Mouse (Mus musculus) embryonic facial prominence, embryonic 10.5 days (tissue): ENCODE measurements around the gene Fchsd2. TPM values are rescaled to one million over a fixed set of nuclear protein-coding genes. Genes with fewer than 3 reads are reported as not detected.

Source experiments
- DNase-seq: peaks from one replicate; pipeline ENCODE4 v3.0.0-alpha.2; 2017; ENCODE audit warnings: low spot score
- H3K27ac ChIP-seq: fragments of 300-500 bp; sonication (generic); replicated peaks from 2 replicates; pipeline ENCODE4 v1.5.1; 2016; ENCODE audit warnings: mild to moderate bottlenecking
- H3K27me3 ChIP-seq: fragments of 300-500 bp; sonication (generic); replicated peaks from 2 replicates; pipeline ENCODE4 v1.6.1; 2016; ENCODE audit warnings: low read depth, mild to moderate bottlenecking; ENCODE audit not compliant: poor library complexity, severe bottlenecking
- H3K36me3 ChIP-seq: fragments of 300-500 bp; sonication (generic); replicated peaks from 2 replicates; pipeline ENCODE4 v1.6.1; 2016; ENCODE audit warnings: mild to moderate bottlenecking, moderate library complexity
- H3K4me1 ChIP-seq: fragments of 300-500 bp; sonication (generic); 2 replicates; pipeline ENCODE4 v1.6.1; 2016
- H3K4me3 ChIP-seq: fragments of 300-500 bp; sonication (generic); 2 replicates; pipeline ENCODE4 v1.5.1; 2016; ENCODE audit warnings: mild to moderate bottlenecking, moderate library complexity
- H3K9me3 ChIP-seq: fragments of 300-500 bp; sonication (generic); 2 replicates; pipeline ENCODE4 v1.6.1; 2016; ENCODE audit warnings: mild to moderate bottlenecking
- WGBS: fragments of 180-500 bp; shearing (Covaris S2); methylation state at CpG from one replicate; pipeline ENCODE4 v1.1.7; 2016; 5-methylcytosine and 5-hydroxymethylcytosine counted together
- polyA plus RNA-seq: library from polyadenylated mRNA; unstranded; fragments of >200 nt; fragmentation: Nextera tagmentation; extraction: Ambion mirVana; gene quantifications from 2 replicates; pipeline ENCODE4 v1.2.1, GENCODE M21; 2016

Fchsd2 gene
- polyA plus RNA-seq, 1 experiment from 2014 or later: 20.9 TPM

GRCm38 (mm10) chr7:101084816-101085456, 7.7 kb upstream of the Fchsd2 start:
- Histone ChIP-seq H3K27me3 (no peaks in the 10 kb centered on the region), H3K4me3 (no peak overlapping the region), H3K4me1 (no peaks in the 10 kb centered on the region), H3K27ac (no peak overlapping the region), H3K9me3 (no peaks in the 10 kb centered on the region), H3K36me3 (no peaks in the 10 kb centered on the region)
- WGBS: 90% methylated on average over 4 of the region's 4 CpGs
- no peak for DNase-seq

DNA sequence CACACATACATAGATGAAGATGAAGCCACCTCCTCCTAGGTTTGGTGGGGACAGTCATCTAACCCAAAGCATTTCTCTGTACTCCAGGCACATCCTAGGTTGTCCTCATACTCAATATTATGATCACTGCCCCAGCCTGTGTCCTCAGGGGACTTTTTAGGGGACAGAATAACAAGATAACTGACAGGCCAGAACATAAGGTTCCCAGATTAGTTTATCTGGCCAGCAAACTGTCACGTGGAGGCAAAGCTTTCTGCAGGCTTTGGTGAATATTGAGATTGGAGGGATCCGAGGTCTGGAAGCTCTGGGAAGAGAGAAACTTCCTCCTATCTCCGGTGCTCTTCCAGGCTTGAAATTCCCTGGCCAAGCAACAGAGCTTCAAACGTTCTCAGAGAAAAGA, 6.9 kb upstream of the Fchsd2 start:
- Histone ChIP-seq H3K36me3 (no peaks in the 10 kb centered on the region), H3K27me3 (no peaks in the 10 kb centered on the region), H3K4me1 (no peaks in the 10 kb centered on the region), H3K9me3 (no peaks in the 10 kb centered on the region), H3K27ac (no peak overlapping the region), H3K4me3 (no peak overlapping the region)
- DNase-seq: no peak
- 72% methylated on average over 4 of the region's 4 CpGs for WGBS

- no peaks in the 10 kb centered on the region for H3K36me3 ChIP-seq
- H3K27me3 ChIP-seq: no peaks in the 10 kb centered on the region
- no peaks in the 10 kb centered on the region for H3K9me3 ChIP-seq
- 0 out of 2 replicates have a peak, but pooled peaks cover 7% of the 10 kb centered on the region for H3K4me1 ChIP-seq
- no peak overlapping the region; the same call in 1 of the 2 replicates for H3K27ac ChIP-seq
- 78% methylated on average over 4 of the region's 4 CpGs for WGBS
- H3K4me3 ChIP-seq: no peak overlapping the region
- no peak for DNase-seq
Measured at GRCm38 (mm10) chr7:101088687-101089086, 4.0 kb upstream of the Fchsd2 start.

GRCm38 (mm10) chr7:101089242-101089641, 3.4 kb upstream of the Fchsd2 start:
- Histone ChIP-seq H3K27ac (no peak overlapping the region; the same call in 1 of the 2 replicates), H3K27me3 (no peaks in the 10 kb centered on the region), H3K36me3 (no peaks in the 10 kb centered on the region), H3K9me3 (no peaks in the 10 kb centered on the region), H3K4me3 (no peak overlapping the region), H3K4me1 (0 out of 2 replicates have a peak, but pooled peaks cover 7% of the 10 kb centered on the region)
- no peak for DNase-seq
- WGBS: 75% methylated on average over 3 of the region's 3 CpGs

DNA sequence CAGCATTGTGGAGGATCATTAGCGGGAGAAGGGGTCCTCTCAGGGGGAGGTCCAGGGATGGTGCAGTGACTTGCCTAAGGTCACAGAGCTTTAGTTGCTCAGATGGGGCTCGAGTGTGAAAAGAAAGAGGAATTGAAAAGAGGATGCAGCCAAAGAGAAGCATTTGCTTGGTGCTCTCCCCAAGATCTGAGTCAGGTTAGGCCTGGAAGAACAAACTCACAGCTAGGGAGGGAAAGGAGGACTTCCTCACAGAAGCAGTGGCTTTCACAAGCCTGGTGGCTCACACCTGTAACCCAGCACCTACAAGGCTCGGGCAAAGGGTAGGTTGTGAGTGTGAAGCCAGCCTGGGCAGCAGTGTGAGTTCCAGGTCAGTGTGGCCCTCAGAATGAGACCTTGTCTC, 568 bp downstream of the Fchsd2 start:
- H3K36me3 ChIP-seq: no peaks in the 10 kb centered on the region
- WGBS: 68% methylated on average over 3 of the region's 3 CpGs

GRCm38 (mm10) chr7:101094746-101095145, 2.1 kb downstream of the Fchsd2 start:
- H3K36me3 ChIP-seq: no peaks in the 10 kb centered on the region
- WGBS: 35% methylated on average over 1 of the region's 1 CpGs
- DNase-seq: no peak

More for the DNA sequence above, 568 bp downstream of the Fchsd2 start:
- Histone ChIP-seq H3K9me3 (no peaks in the 10 kb centered on the region), H3K4me1 (0 out of 2 replicates have a peak, but pooled peaks cover 7% of the 10 kb centered on the region), H3K4me3 (no peak overlapping the region), H3K27ac (no peak overlapping the region), H3K27me3 (no peaks in the 10 kb centered on the region)
- no peak for DNase-seq

GRCm38 (mm10) chr7:101095560-101095959, 2.9 kb downstream of the Fchsd2 start:
- no peak for DNase-seq
- no peaks in the 10 kb centered on the region for H3K27me3 ChIP-seq
- no peak overlapping the region for H3K4me3 ChIP-seq
- 81% methylated on average over 5 of the region's 5 CpGs for WGBS
- no peaks in the 10 kb centered on the region for H3K36me3 ChIP-seq
- 0 out of 2 replicates have a peak, but pooled peaks cover 7% of the 10 kb centered on the region for H3K4me1 ChIP-seq
- H3K27ac ChIP-seq: no peak overlapping the region
- H3K9me3 ChIP-seq: no peaks in the 10 kb centered on the region

More at GRCm38 (mm10) chr7:101094746-101095145, 2.1 kb downstream of the Fchsd2 start:
- Histone ChIP-seq H3K27ac (no peak overlapping the region), H3K9me3 (no peaks in the 10 kb centered on the region), H3K4me1 (0 out of 2 replicates have a peak, but pooled peaks cover 7% of the 10 kb centered on the region), H3K27me3 (no peaks in the 10 kb centered on the region), H3K4me3 (no peak overlapping the region)

GRCm38 (mm10) chr7:101096576-101096975, 3.9 kb downstream of the Fchsd2 start:
- no peak overlapping the region for H3K27ac ChIP-seq
- H3K9me3 ChIP-seq: no peaks in the 10 kb centered on the region
- no peaks in the 10 kb centered on the region for H3K36me3 ChIP-seq
- no peaks in the 10 kb centered on the region for H3K27me3 ChIP-seq
- 85% methylated on average over 2 of the region's 2 CpGs for WGBS
- 0 out of 2 replicates have a peak, but pooled peaks cover 7% of the 10 kb centered on the region for H3K4me1 ChIP-seq
- no peak overlapping the region for H3K4me3 ChIP-seq
- DNase-seq: no peak

DNA sequence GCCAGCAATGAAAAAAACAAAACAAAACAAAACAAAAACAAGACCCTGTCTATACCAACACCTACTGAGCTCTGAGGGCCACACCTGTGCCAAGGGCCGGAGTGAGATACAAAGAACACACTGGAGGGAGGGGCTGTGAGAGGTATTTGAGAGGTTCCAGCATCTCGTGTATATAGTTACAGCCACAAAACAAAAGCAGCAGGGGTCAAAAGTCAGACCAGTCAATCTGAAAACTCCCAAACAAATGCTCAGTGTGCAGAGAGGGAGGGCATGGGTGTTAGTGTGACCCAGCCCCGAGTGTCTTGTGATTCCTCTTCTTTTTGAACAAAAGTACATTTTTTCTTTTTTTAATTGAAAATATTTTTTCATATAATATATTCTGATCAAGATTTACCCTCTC, 4.4 kb downstream of the Fchsd2 start:
- Histone ChIP-seq H3K27ac (no peak overlapping the region), H3K27me3 (no peaks in the 10 kb centered on the region), H3K36me3 (no peaks in the 10 kb centered on the region), H3K9me3 (no peaks in the 10 kb centered on the region), H3K4me3 (no peak overlapping the region), H3K4me1 (0 out of 2 replicates have a peak, but pooled peaks cover 7% of the 10 kb centered on the region)
- WGBS: 50% methylated on average over 3 of the region's 3 CpGs
- DNase-seq: no peak

DNA sequence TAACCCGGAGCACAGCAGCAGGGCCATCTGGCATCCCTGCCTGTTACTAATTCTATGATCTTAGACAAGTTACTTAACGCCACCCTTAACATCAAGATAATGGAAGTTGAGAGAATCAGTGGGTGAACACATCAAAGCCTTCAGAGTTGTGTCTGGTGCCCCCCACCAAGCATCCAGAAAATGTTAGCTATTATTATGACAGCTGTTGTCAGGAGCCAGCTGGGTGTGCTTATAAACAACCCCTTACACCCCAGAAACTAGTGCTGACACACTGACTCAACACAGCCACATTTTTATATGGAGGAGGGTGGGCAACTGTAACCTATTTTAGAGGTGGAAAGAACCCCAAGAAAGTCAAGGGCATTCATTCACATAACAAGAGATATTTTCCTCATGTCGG, 7.3 kb downstream of the Fchsd2 start:
- no peaks in the 10 kb centered on the region for H3K27me3 ChIP-seq
- no peaks in the 10 kb centered on the region for H3K4me1 ChIP-seq
- H3K27ac ChIP-seq: no peak overlapping the region
- no peaks in the 10 kb centered on the region for H3K36me3 ChIP-seq
- 81% methylated on average over 3 of the region's 3 CpGs for WGBS
- no peak overlapping the region for H3K4me3 ChIP-seq
- no peaks in the 10 kb centered on the region for H3K9me3 ChIP-seq
- DNase-seq: no peak

DNA sequence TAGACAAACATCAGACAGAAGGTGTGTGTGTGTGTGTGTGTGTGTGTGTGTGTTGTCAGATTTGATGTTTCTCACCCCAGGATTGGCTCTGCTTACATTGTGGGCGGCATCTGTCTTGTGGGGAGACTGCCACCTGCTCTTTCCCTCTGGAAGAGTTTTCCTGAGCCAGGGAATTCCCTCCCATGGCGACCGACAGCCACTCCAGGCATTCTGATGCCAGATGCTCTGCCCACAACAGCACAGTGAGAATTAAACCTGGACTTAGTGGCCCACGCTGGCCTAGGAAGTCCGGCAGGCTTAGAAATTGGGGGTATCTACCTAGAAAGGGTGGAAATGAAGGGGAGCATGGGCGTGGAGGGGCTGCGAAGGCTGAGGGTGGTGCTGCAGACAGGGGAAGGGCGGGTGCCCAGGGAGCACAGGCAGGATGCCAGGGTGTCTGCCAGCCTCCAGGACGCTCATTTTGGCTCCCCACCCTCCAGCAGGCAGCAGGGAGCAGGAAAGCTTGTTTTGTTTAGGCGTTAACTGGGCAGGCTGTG, 8.6 kb downstream of the Fchsd2 start:
- Histone ChIP-seq H3K4me3 (no peak overlapping the region), H3K9me3 (no peaks in the 10 kb centered on the region), H3K36me3 (no peaks in the 10 kb centered on the region), H3K27me3 (no peaks in the 10 kb centered on the region), H3K27ac (no peak overlapping the region), H3K4me1 (no peaks in the 10 kb centered on the region)
- DNase-seq: peak; percentile 8
- 61% methylated on average over 10 of the region's 10 CpGs for WGBS

- Histone ChIP-seq H3K36me3 (peaks cover 11% of the 10 kb centered on the region), H3K27ac (no peak overlapping the region; the same call in 1 of the 2 replicates), H3K27me3 (no peaks in the 10 kb centered on the region; the same call in 1 of the 2 replicates), H3K4me1 (peaks cover 23% of the 10 kb centered on the region), H3K4me3 (no peak overlapping the region), H3K9me3 (no peaks in the 10 kb centered on the region)
- peak; percentile 8 for DNase-seq
- 54% methylated on average over 2 of the region's 2 CpGs for WGBS
Measured at GRCm38 (mm10) chr7:101106666-101107065, 14.0 kb downstream of the Fchsd2 start.
